Mouse (Mus musculus) CD4-positive, CD25-positive, alpha-beta regulatory T cell, adult 4 months (primary cell): ENCODE results near the gene Pth2r. TPM values are rescaled to one million over a fixed set of nuclear protein-coding genes. Genes with fewer than 3 reads are reported as not detected.

Experiments used
- polyA plus RNA-seq, 2 experiments: library from polyadenylated mRNA; unstranded; fragments of 100-300 nt; shearing (Covaris generic); gene quantifications; one replicate each; pipeline ENCODE4 v1.2.1; 2017

Pth2r gene
- polyA plus RNA-seq, 2 experiments from 2014 or later = not detected

Other genes with a start within 250 kb of the Pth2r start
- gene Akr1cl, start 249.3 kb upstream of the Pth2r start, polyA plus RNA-seq = under 1 TPM in 1 of 2 experiments, not detected in 1; 0.31 TPM
- gene Cryge, start 230.9 kb upstream of the Pth2r start, polyA plus RNA-seq = not detected
- gene Crygd, start 218.6 kb upstream of the Pth2r start, polyA plus RNA-seq = not detected
- not detected for gene Crygc, start 208.4 kb upstream of the Pth2r start, polyA plus RNA-seq
- not detected for gene Crygb, start 199.8 kb upstream of the Pth2r start, polyA plus RNA-seq
- gene Cryga, start 178.7 kb upstream of the Pth2r start, polyA plus RNA-seq = not detected
- gene Gm28845, start 162.5 kb upstream of the Pth2r start, polyA plus RNA-seq = not detected
- not detected for gene D630023F18Rik, start 158.8 kb upstream of the Pth2r start, polyA plus RNA-seq
- gene Idh1, start 95.6 kb upstream of the Pth2r start, polyA plus RNA-seq = 10 to 100 TPM in 1 of 2 experiments, 1 to 10 TPM in 1; 7.9 to 10.2 TPM
- gene Pikfyve, start 95.4 kb upstream of the Pth2r start, polyA plus RNA-seq = 10 to 100 TPM; 11.8 to 13.6 TPM